Mouse (Mus musculus): ENCODE measurements at regions not wholly inside any gene's neighbourhood (a gene's known extent, or its start where the extent isn't known, plus 50 kb on each side); places are given as distances from the start of the nearest gene placed in this dataset.

DNA sequence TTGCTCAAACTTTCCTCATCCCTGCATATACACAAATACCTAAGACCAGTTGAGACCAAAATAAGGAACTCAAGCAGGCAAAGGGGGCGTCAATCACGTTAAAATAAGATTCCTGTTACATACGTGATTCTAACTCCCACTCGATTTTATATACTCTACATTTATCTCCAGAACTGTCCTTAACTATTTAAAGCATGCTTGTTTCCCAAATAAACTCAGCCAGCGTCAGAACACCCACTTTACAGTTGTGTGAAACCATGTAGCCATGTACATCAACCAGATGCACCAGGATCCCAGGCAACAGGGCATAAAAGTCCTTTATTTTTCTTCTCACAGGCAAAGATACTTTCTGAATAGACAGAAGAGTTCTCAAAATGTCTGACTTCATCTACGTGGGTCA lies 61.5 kb downstream of the Ccna1 start:
- no peak for DNase-seq

DNA sequence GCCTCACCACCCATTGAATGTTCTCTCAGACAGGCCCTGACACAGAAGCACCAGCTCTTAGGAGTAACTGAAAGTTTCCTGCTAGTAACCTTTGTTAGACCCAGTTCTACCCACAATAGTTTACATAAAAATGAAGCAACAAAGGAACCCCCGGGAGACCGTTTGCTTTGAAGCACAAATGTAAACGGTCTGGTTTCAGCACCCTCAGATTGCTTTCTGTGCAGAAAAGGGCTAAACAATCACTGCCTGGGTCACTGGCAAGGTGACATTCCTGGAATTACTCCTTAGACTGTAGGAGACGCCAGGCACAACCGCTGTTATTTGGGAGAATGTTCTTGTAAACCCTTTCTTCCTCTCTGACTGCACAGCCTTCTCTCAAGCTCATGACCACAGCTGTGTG lies 65.2 kb downstream of the Ccna1 start:
- no peak for DNase-seq

- peak; percentile 2 for DNase-seq
Measured at GRCm38 (mm10) chr3:54989358-54989757, 65.9 kb downstream of the Ccna1 start.

- DNase-seq = no peak
Measured at GRCm38 (mm10) chr3:54981488-54981887, 65.8 kb upstream of the Sertm1 start.

- DNase-seq = peak; percentile 2
Measured at GRCm38 (mm10) chr3:54980312-54980711, 64.6 kb upstream of the Sertm1 start.

DNA sequence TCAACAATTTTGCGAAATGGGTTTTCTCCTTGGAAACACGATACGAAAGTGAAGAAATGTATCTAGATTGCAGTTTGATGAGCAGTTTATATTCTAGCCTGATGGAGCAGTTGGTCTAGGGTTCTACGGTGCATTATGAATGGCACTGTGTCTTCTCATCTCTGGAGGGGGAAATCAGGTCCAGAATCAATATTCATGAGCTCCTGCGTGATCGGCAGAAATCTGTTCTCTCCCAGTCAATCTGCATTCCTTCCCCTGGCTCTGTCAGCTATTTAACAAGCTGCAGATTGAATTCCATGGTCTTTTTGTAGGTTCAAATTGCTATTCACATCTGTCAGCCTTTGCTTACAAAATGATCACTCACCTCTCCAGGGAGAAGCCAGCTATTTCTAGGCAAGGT lies 49.8 kb upstream of the Sertm1 start:
- DNase-seq = no peak

All from cerebellum, adult 9-11 months (tissue).